Mouse (Mus musculus) liver, embryonic 16.5 days (tissue): ENCODE results near the gene Ptprb. TPM values are rescaled to one million over a fixed set of nuclear protein-coding genes. Genes with fewer than 3 reads are reported as not detected.

Experiments
- ATAC-seq: fragments of 200-750 bp; cut with Nextera tagmentation; 2 replicates; pipeline ENCODE4 v1.8.0; 2017; ENCODE audit warnings: low read depth, mild to moderate bottlenecking, moderate number of reproducible peaks, moderate library complexity
- H3K27ac ChIP-seq: fragments of 300-500 bp; sonication (generic); 2 replicates; pipeline ENCODE4 v1.5.1; 2014; ENCODE audit warnings: mild to moderate bottlenecking, low read length
- H3K27me3 ChIP-seq: fragments of 300-500 bp; sonication (generic); 2 replicates; pipeline ENCODE4 v1.6.1; 2014; ENCODE audit warnings: low read depth, low read length, mixed read lengths; ENCODE audit not compliant: control insufficient read depth, insufficient read depth
- H3K36me3 ChIP-seq: fragments of 300-500 bp; sonication (generic); 2 replicates; pipeline ENCODE4 v1.6.1; 2014; ENCODE audit warnings: mild to moderate bottlenecking; ENCODE audit not compliant: control insufficient read depth, insufficient read depth
- H3K4me1 ChIP-seq: fragments of 300-500 bp; sonication (generic); 2 replicates; pipeline ENCODE4 v1.6.1; 2014; ENCODE audit warnings: low read depth, low read length, mixed read lengths; ENCODE audit not compliant: control insufficient read depth
- H3K4me2 ChIP-seq: fragments of 300-500 bp; sonication (generic); 2 replicates; pipeline ENCODE4 v1.6.1; 2014; ENCODE audit warnings: low read depth, low read length, mixed read lengths
- H3K4me3 ChIP-seq: fragments of 300-500 bp; sonication (generic); 2 replicates; pipeline ENCODE4 v1.5.1; 2014; ENCODE audit warnings: low read depth, mild to moderate bottlenecking, low read length
- H3K9ac ChIP-seq: fragments of 300-500 bp; sonication (generic); 2 replicates; pipeline ENCODE4 v1.6.1; 2014; ENCODE audit warnings: low read depth, low read length
- H3K9me3 ChIP-seq: fragments of 300-500 bp; sonication (generic); replicated peaks from 2 replicates; pipeline ENCODE4 v1.6.1; 2016; ENCODE audit warnings: low read length; ENCODE audit not compliant: control insufficient read depth
- WGBS: fragments of 180-500 bp; shearing (Covaris S2); extraction: QIAGEN DNeasy Blood & Tissue Kit; methylation state at CpG from one replicate; pipeline ENCODE4 v1.1.7; 2014; ENCODE audit not compliant: insufficient replicate concordance; 5-methylcytosine and 5-hydroxymethylcytosine counted together
- polyA plus RNA-seq: library from polyadenylated mRNA; unstranded; fragments of >200 nt; fragmentation: Nextera tagmentation; extraction: Ambion mirVana; gene quantifications from 2 replicates; pipeline ENCODE4 v1.2.1, GENCODE M21; 2015

The Ptprb gene
- polyA plus RNA-seq, 1 experiment from 2014 or later, result 1.8 TPM

GRCm38 (mm10) chr10:116374111-116374510 lies 98.8 kb downstream of the Ptprb start:
- Histone ChIP-seq H3K9me3 (no peaks in the 10 kb centered on the region), H3K27ac (no peak overlapping the region), H3K4me2 (no peak overlapping the region), H3K36me3 (no peaks in the 10 kb centered on the region), H3K4me1 (no peaks in the 10 kb centered on the region), H3K27me3 (no peaks in the 10 kb centered on the region), H3K9ac (no peak overlapping the region), H3K4me3 (no peak overlapping the region)
- ATAC-seq, result no peak
- WGBS, result 74% methylated on average over 6 of the region's 6 CpGs

- Histone ChIP-seq H3K4me2 (no peak overlapping the region), H3K9me3 (no peaks in the 10 kb centered on the region), H3K4me1 (no peaks in the 10 kb centered on the region), H3K9ac (no peak overlapping the region), H3K27me3 (no peaks in the 10 kb centered on the region), H3K36me3 (no peaks in the 10 kb centered on the region), H3K4me3 (no peak overlapping the region), H3K27ac (no peak overlapping the region)
- WGBS, result 69% methylated on average over 4 of the region's 4 CpGs
- no peak for ATAC-seq
Measured at GRCm38 (mm10) chr10:116376853-116377252, 101.5 kb downstream of the Ptprb start.

- Histone ChIP-seq H3K27ac (no peak overlapping the region), H3K36me3 (no peaks in the 10 kb centered on the region), H3K9ac (no peak overlapping the region), H3K27me3 (no peaks in the 10 kb centered on the region), H3K9me3 (no peaks in the 10 kb centered on the region), H3K4me2 (no peak overlapping the region), H3K4me3 (no peak overlapping the region), H3K4me1 (no peaks in the 10 kb centered on the region)
- 71% methylated on average over 13 of the region's 13 CpGs for WGBS
- no peak for ATAC-seq
Measured at GRCm38 (mm10) chr10:116382826-116383685, 107.7 kb downstream of the Ptprb start.

- no peak for ATAC-seq
Measured at GRCm38 (mm10) chr10:116384401-116384800, 109.1 kb downstream of the Ptprb start.

GRCm38 (mm10) chr10:116386391-116386885 lies 111.1 kb downstream of the Ptprb start:
- Histone ChIP-seq H3K27me3 (no peaks in the 10 kb centered on the region), H3K9me3 (no peaks in the 10 kb centered on the region), H3K4me2 (no peak overlapping the region), H3K36me3 (no peaks in the 10 kb centered on the region), H3K27ac (no peak overlapping the region), H3K9ac (no peak overlapping the region), H3K4me3 (no peak overlapping the region), H3K4me1 (no peaks in the 10 kb centered on the region)
- WGBS, result 45% methylated on average over 7 of the region's 7 CpGs
- ATAC-seq, result no peak

More at GRCm38 (mm10) chr10:116384401-116384800, 109.1 kb downstream of the Ptprb start:
- Histone ChIP-seq H3K27me3 (no peaks in the 10 kb centered on the region), H3K36me3 (no peaks in the 10 kb centered on the region), H3K4me2 (no peak overlapping the region), H3K4me1 (no peaks in the 10 kb centered on the region), H3K9me3 (no peaks in the 10 kb centered on the region), H3K27ac (no peak overlapping the region), H3K4me3 (no peak overlapping the region), H3K9ac (no peak overlapping the region)
- 58% methylated on average over 4 of the region's 4 CpGs for WGBS

GRCm38 (mm10) chr10:116388840-116389239 lies 113.5 kb downstream of the Ptprb start:
- Histone ChIP-seq H3K9me3 (no peaks in the 10 kb centered on the region), H3K36me3 (no peaks in the 10 kb centered on the region), H3K4me2 (no peak overlapping the region), H3K9ac (no peak overlapping the region), H3K4me3 (no peak overlapping the region), H3K27me3 (no peaks in the 10 kb centered on the region), H3K27ac (no peak overlapping the region), H3K4me1 (no peaks in the 10 kb centered on the region)
- no peak for ATAC-seq
- 72% methylated on average over 6 of the region's 6 CpGs for WGBS

GRCm38 (mm10) chr10:116393790-116394475 lies 118.6 kb downstream of the Ptprb start:
- H3K4me1 ChIP-seq, result no peaks in the 10 kb centered on the region
- ATAC-seq, result no peak
- 57% methylated on average over 9 of the region's 9 CpGs for WGBS
- H3K4me2 ChIP-seq, result no peak overlapping the region
- H3K27me3 ChIP-seq, result no peaks in the 10 kb centered on the region
- H3K9me3 ChIP-seq, result no peaks in the 10 kb centered on the region
- H3K9ac ChIP-seq, result no peak overlapping the region
- no peak overlapping the region for H3K4me3 ChIP-seq
- no peak overlapping the region for H3K27ac ChIP-seq
- H3K36me3 ChIP-seq, result no peaks in the 10 kb centered on the region

GRCm38 (mm10) chr10:116394585-116394984 lies 119.3 kb downstream of the Ptprb start:
- ATAC-seq, result peak; percentile 11; the same call in 1 of the 2 replicates
- H3K9ac ChIP-seq, result no peak overlapping the region
- H3K4me3 ChIP-seq, result no peak overlapping the region
- H3K4me2 ChIP-seq, result no peak overlapping the region
- no peaks in the 10 kb centered on the region for H3K27me3 ChIP-seq
- no peak overlapping the region for H3K27ac ChIP-seq
- H3K4me1 ChIP-seq, result no peaks in the 10 kb centered on the region
- no peaks in the 10 kb centered on the region for H3K9me3 ChIP-seq
- H3K36me3 ChIP-seq, result no peaks in the 10 kb centered on the region
- 4% methylated on average over 4 of the region's 4 CpGs for WGBS

GRCm38 (mm10) chr10:116396279-116396678 lies 121.0 kb downstream of the Ptprb start:
- Histone ChIP-seq H3K27me3 (no peaks in the 10 kb centered on the region), H3K9me3 (no peaks in the 10 kb centered on the region), H3K9ac (no peak overlapping the region), H3K4me2 (no peak overlapping the region), H3K4me1 (no peaks in the 10 kb centered on the region), H3K27ac (no peak overlapping the region), H3K4me3 (no peak overlapping the region), H3K36me3 (no peaks in the 10 kb centered on the region)
- ATAC-seq, result no peak
- 59% methylated on average over 5 of the region's 5 CpGs for WGBS
